Mouse (Mus musculus): Measurements from ENCODE around the gene Serpini2. TPM values are rescaled to one million over a fixed set of nuclear protein-coding genes. Genes with fewer than 3 reads are reported as not detected.
"Not testable (repeated sequence)": the region's sequence is repeated elsewhere in the genome, so short reads cannot be mapped to it uniquely, and the experiment has no call there.

Gene Serpini2
- polyA plus RNA-seq (2016; fragmentation: Nextera tagmentation; extraction: Ambion mirVana), result not detected in 2 replicates

- Histone ChIP-seq H3K4me1 (no peaks in the 10 kb centered on the region), H3K4me3 (no peak within 1 kb of the TSS), H3K4me2 (replicated peaks) (no peak within 1 kb of the TSS), H3K27me3 (no peaks in the 10 kb centered on the region), H3K9me3 (replicated peaks) (no peaks in the 10 kb centered on the region), H3K27ac (no peak within 1 kb of the TSS), H3K9ac (no peak within 1 kb of the TSS), H3K36me3 (no peaks in the 10 kb centered on the region)
- no peak for ATAC-seq (ENCODE audit: low FRiP score)
- 87% methylated on average over 2 of the region's 2 CpGs for WGBS
Observed at GRCm38 (mm10) chr3:75269978-75270377, at the start of gene Serpini2. Gene Serpini2 (minus strand): TSS chr3:75270078.

- H3K27ac ChIP-seq, result no peak overlapping the region
- H3K9ac ChIP-seq, result no peak overlapping the region
- H3K4me2 ChIP-seq (replicated peaks), result no peak overlapping the region
- no peaks in the 10 kb centered on the region for H3K9me3 ChIP-seq (replicated peaks)
- ATAC-seq (ENCODE audit: low FRiP score), result no peak
- WGBS, result 91% methylated on average over 4 of the region's 4 CpGs
- no peaks in the 10 kb centered on the region for H3K4me1 ChIP-seq
- H3K27me3 ChIP-seq, result no peaks in the 10 kb centered on the region
- no peaks in the 10 kb centered on the region for H3K36me3 ChIP-seq
- no peak overlapping the region for H3K4me3 ChIP-seq
Observed at GRCm38 (mm10) chr3:75308861-75309260, 39.0 kb upstream of the Serpini2 start.

- WGBS, result 83% methylated on average over 3 of the region's 3 CpGs
- H3K4me2 ChIP-seq (replicated peaks), result no peak overlapping the region
- H3K27ac ChIP-seq, result no peak overlapping the region
- no peaks in the 10 kb centered on the region for H3K9me3 ChIP-seq (replicated peaks)
- H3K4me1 ChIP-seq, result no peaks in the 10 kb centered on the region
- H3K4me3 ChIP-seq, result no peak overlapping the region
- no peak overlapping the region for H3K9ac ChIP-seq
- no peaks in the 10 kb centered on the region for H3K36me3 ChIP-seq
- H3K27me3 ChIP-seq, result no peaks in the 10 kb centered on the region
- ATAC-seq (ENCODE audit: low FRiP score), result no peak
Observed at GRCm38 (mm10) chr3:75308228-75308627, 38.4 kb upstream of the Serpini2 start.

GRCm38 (mm10) chr3:75305584-75305983 lies 35.7 kb upstream of the Serpini2 start:
- Histone ChIP-seq H3K27ac (no peak overlapping the region), H3K36me3 (no peaks in the 10 kb centered on the region), H3K27me3 (no peaks in the 10 kb centered on the region), H3K4me2 (replicated peaks) (no peak overlapping the region), H3K4me3 (no peak overlapping the region), H3K9ac (no peak overlapping the region), H3K4me1 (no peaks in the 10 kb centered on the region), H3K9me3 (replicated peaks) (no peaks in the 10 kb centered on the region)
- no peak for ATAC-seq (ENCODE audit: low FRiP score)
- WGBS, result 94% methylated on average over 3 of the region's 3 CpGs

- H3K9ac ChIP-seq, result no peak overlapping the region
- H3K4me3 ChIP-seq, result no peak overlapping the region
- no peaks in the 10 kb centered on the region for H3K36me3 ChIP-seq
- no peak overlapping the region for H3K27ac ChIP-seq
- 92% methylated on average over 5 of the region's 5 CpGs for WGBS
- no peaks in the 10 kb centered on the region for H3K9me3 ChIP-seq (replicated peaks)
- no peak for ATAC-seq (ENCODE audit: low FRiP score)
- H3K4me1 ChIP-seq, result no peaks in the 10 kb centered on the region
- no peak overlapping the region for H3K4me2 ChIP-seq (replicated peaks)
- H3K27me3 ChIP-seq, result no peaks in the 10 kb centered on the region
Observed at GRCm38 (mm10) chr3:75304621-75305020, 34.7 kb upstream of the Serpini2 start.

- Histone ChIP-seq H3K9ac (no peak overlapping the region), H3K9me3 (replicated peaks) (no peaks in the 10 kb centered on the region), H3K4me2 (replicated peaks) (no peak overlapping the region), H3K36me3 (no peaks in the 10 kb centered on the region), H3K27me3 (no peaks in the 10 kb centered on the region), H3K4me1 (peaks cover 4% of the 10 kb centered on the region; the same call in 1 of the 2 replicates), H3K4me3 (no peak overlapping the region), H3K27ac (no peak overlapping the region)
- 98% methylated on average over 2 of the region's 2 CpGs for WGBS
- no peak for ATAC-seq (ENCODE audit: low FRiP score)
Observed at GRCm38 (mm10) chr3:75301072-75301471, 31.2 kb upstream of the Serpini2 start.

- WGBS, result 91% methylated on average over 1 of the region's 1 CpGs
- ATAC-seq (ENCODE audit: low FRiP score); H3K4me3 ChIP-seq: not testable (repeated sequence)
Observed at GRCm38 (mm10) chr3:75299464-75299863, 29.6 kb upstream of the Serpini2 start.

GRCm38 (mm10) chr3:75297758-75298111 lies 27.9 kb upstream of the Serpini2 start:
- WGBS, result 43% methylated on average over 3 of the region's 3 CpGs
- H3K27ac ChIP-seq, result no peak overlapping the region
- ATAC-seq (ENCODE audit: low FRiP score), result no peak

More at GRCm38 (mm10) chr3:75299464-75299863, 29.6 kb upstream of the Serpini2 start:
- H3K9me3 ChIP-seq (replicated peaks); H3K36me3 ChIP-seq; H3K4me2 ChIP-seq (replicated peaks); H3K27ac ChIP-seq; H3K4me1 ChIP-seq; H3K9ac ChIP-seq; H3K27me3 ChIP-seq: not testable (repeated sequence)

GRCm38 (mm10) chr3:75297026-75297757 lies 27.3 kb upstream of the Serpini2 start:
- H3K4me2 ChIP-seq (replicated peaks), result no peak overlapping the region
- no peak overlapping the region for H3K27ac ChIP-seq
- no peak for ATAC-seq (ENCODE audit: low FRiP score)
- no peak overlapping the region for H3K4me3 ChIP-seq
- WGBS, result 43% methylated on average over 2 of the region's 2 CpGs
- no peak overlapping the region for H3K9ac ChIP-seq
- H3K27me3 ChIP-seq, result no peaks in the 10 kb centered on the region
- no peaks in the 10 kb centered on the region for H3K9me3 ChIP-seq (replicated peaks)
- H3K36me3 ChIP-seq, result no peaks in the 10 kb centered on the region
- peaks cover 4% of the 10 kb centered on the region; the same call in 1 of the 2 replicates for H3K4me1 ChIP-seq

More at GRCm38 (mm10) chr3:75297758-75298111, 27.9 kb upstream of the Serpini2 start:
- Histone ChIP-seq H3K9ac (no peak overlapping the region), H3K4me3 (no peak overlapping the region), H3K27me3 (no peaks in the 10 kb centered on the region), H3K36me3 (no peaks in the 10 kb centered on the region), H3K9me3 (replicated peaks) (no peaks in the 10 kb centered on the region), H3K4me1 (peaks cover 4% of the 10 kb centered on the region; the same call in 1 of the 2 replicates), H3K4me2 (replicated peaks) (no peak overlapping the region)

GRCm38 (mm10) chr3:75293243-75293642 lies 23.4 kb upstream of the Serpini2 start:
- Histone ChIP-seq H3K9me3 (replicated peaks) (no peaks in the 10 kb centered on the region), H3K4me2 (replicated peaks) (no peak overlapping the region), H3K27ac (no peak overlapping the region), H3K9ac (no peak overlapping the region), H3K4me3 (no peak overlapping the region), H3K36me3 (no peaks in the 10 kb centered on the region), H3K4me1 (peaks cover 4% of the 10 kb centered on the region; the same call in 1 of the 2 replicates), H3K27me3 (no peaks in the 10 kb centered on the region)
- ATAC-seq (ENCODE audit: low FRiP score), result no peak
- 87% methylated on average over 2 of the region's 2 CpGs for WGBS

GRCm38 (mm10) chr3:75277455-75277854 lies 7.6 kb upstream of the Serpini2 start:
- no peaks in the 10 kb centered on the region for H3K4me1 ChIP-seq
- no peak for ATAC-seq (ENCODE audit: low FRiP score)
- WGBS, result 82% methylated on average over 4 of the region's 4 CpGs
- no peak overlapping the region for H3K27ac ChIP-seq
- H3K9ac ChIP-seq, result no peak overlapping the region
- H3K4me3 ChIP-seq, result no peak overlapping the region
- H3K27me3 ChIP-seq, result no peaks in the 10 kb centered on the region
- H3K4me2 ChIP-seq (replicated peaks), result no peak overlapping the region
- no peaks in the 10 kb centered on the region for H3K9me3 ChIP-seq (replicated peaks)
- H3K36me3 ChIP-seq, result no peaks in the 10 kb centered on the region

GRCm38 (mm10) chr3:75276522-75276921 lies 6.6 kb upstream of the Serpini2 start:
- H3K4me3 ChIP-seq, result no peak overlapping the region
- no peaks in the 10 kb centered on the region for H3K36me3 ChIP-seq
- H3K9me3 ChIP-seq (replicated peaks), result no peaks in the 10 kb centered on the region
- H3K27ac ChIP-seq, result no peak overlapping the region
- ATAC-seq (ENCODE audit: low FRiP score), result no peak
- WGBS, result 92% methylated on average over 3 of the region's 3 CpGs
- H3K9ac ChIP-seq, result no peak overlapping the region
- H3K4me1 ChIP-seq, result no peaks in the 10 kb centered on the region
- H3K27me3 ChIP-seq, result no peaks in the 10 kb centered on the region
- H3K4me2 ChIP-seq (replicated peaks), result no peak overlapping the region

- no peak for ATAC-seq (ENCODE audit: low FRiP score)
- Histone ChIP-seq H3K9ac (no peak overlapping the region), H3K27me3 (no peaks in the 10 kb centered on the region), H3K4me1 (no peaks in the 10 kb centered on the region), H3K9me3 (replicated peaks) (no peaks in the 10 kb centered on the region), H3K4me2 (replicated peaks) (no peak overlapping the region), H3K4me3 (no peak overlapping the region), H3K36me3 (no peaks in the 10 kb centered on the region), H3K27ac (no peak overlapping the region)
Observed at GRCm38 (mm10) chr3:75275127-75275526, 5.2 kb upstream of the Serpini2 start.
